ENCODE assay signal across 8 mouse cellular contexts in the genomic region with DNA sequence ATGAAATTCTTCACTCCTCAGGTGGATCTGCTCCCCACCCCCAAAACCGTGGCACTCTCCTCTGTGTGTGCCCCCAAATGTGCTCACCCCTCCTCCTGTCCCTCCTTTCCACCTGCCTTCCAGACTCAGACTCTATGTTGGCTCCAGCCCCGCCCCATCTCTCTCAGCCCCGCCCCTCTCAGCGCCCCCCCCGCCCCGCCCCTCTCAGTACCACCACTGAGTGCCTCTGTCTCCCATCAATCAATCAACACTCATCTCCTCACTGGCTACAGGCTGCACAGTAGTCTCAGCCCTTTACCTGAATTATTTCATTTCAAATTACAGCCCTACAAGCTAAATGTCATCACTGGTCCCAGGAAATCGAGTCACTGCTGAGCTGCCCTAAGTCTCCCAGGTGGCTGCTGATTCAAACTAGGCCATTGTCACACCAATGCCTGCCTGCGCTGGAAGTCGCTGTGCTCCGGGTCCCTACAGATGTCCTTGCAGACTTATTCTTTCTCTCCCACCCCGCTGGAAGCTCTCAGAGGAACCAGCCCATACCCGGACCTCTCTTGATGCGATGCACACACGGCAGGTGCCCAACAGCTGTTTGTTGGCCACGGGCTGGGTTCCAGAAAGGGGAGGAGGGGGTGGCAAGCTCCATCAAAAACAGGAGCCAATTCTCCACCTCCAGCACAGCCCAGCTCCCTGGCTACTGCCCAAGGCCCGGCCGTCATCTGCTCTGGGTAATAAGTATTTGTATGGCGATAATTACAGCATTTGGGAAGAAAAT. TPM values are rescaled to one million over a fixed set of nuclear protein-coding genes. Genes with fewer than 3 reads are reported as not detected.
A peak's percentile ranks its signal among the peaks of the same experiment; 100 is the strongest.
DNase-seq lines count a peak whose midpoint lies in the region; ATAC-seq lines count a peak whose summit lies in the region.

No protein-coding gene starts in this region.

- H3K36me3 ChIP-seq in kidney, embryonic 14.5 days (ENCODE audit: control insufficient read depth, insufficient read depth, low read length) = no peaks in the 10 kb centered on the region
- no peaks in the 10 kb centered on the region for H3K36me3 ChIP-seq in forebrain, embryonic 11.5 days (ENCODE audit: control insufficient read depth, insufficient read depth, low read length)
- 0 out of 2 replicates have a peak, but pooled peaks cover 2% of the 10 kb centered on the region for H3K36me3 ChIP-seq in midbrain, embryonic 10.5 days

- H3K9ac ChIP-seq in kidney, embryonic 14.5 days (ENCODE audit: low read depth, low read length) = no peak overlapping the region
- no peak overlapping the region; the same call in 1 of the 2 replicates for H3K9ac ChIP-seq in forebrain, embryonic 11.5 days (ENCODE audit: low read length)

- no peak overlapping the region for H3K27ac ChIP-seq in kidney, embryonic 14.5 days (ENCODE audit: low read depth, low read length)
- 0 out of 2 replicates have a peak overlapping the region, but pooled peaks have one; percentile 25 for H3K27ac ChIP-seq in forebrain, embryonic 11.5 days (ENCODE audit: low read depth, low read length)
- peak overlapping the region; percentile 9; the same call in 1 of the 2 replicates for H3K27ac ChIP-seq in midbrain, embryonic 10.5 days (replicated peaks)

- H3K27me3 ChIP-seq in kidney, embryonic 14.5 days (ENCODE audit: control insufficient read depth, insufficient read depth, low read length) = peaks cover 27% of the 10 kb centered on the region
- peaks cover 59% of the 10 kb centered on the region for H3K27me3 ChIP-seq in forebrain, embryonic 11.5 days (ENCODE audit: control insufficient read depth, insufficient read depth, low read length)
- peaks cover 100% of the 10 kb centered on the region for H3K27me3 ChIP-seq in midbrain, embryonic 10.5 days (ENCODE audit: low read depth, poor library complexity, severe bottlenecking)

- peaks cover 6% of the 10 kb centered on the region for H3K4me1 ChIP-seq in kidney, embryonic 14.5 days (ENCODE audit: control insufficient read depth, insufficient read depth, low read length)
- H3K4me1 ChIP-seq in forebrain, embryonic 11.5 days (replicated peaks; ENCODE audit: control insufficient read depth, insufficient read depth, low read length) = peaks cover 21% of the 10 kb centered on the region
- H3K4me1 ChIP-seq in midbrain, embryonic 10.5 days = peaks cover 82% of the 10 kb centered on the region

- H3K4me2 ChIP-seq in kidney, embryonic 14.5 days (replicated peaks; ENCODE audit: low read depth, low read length) = peak overlapping the region; percentile 11; the same call in 1 of the 2 replicates
- peak overlapping the region; percentile 35; the same call in 1 of the 2 replicates for H3K4me2 ChIP-seq in forebrain, embryonic 11.5 days (ENCODE audit: low read depth, low read length, severe bottlenecking)

- 7% methylated on average over 15 of the region's 18 CpGs for WGBS in kidney, embryonic 14.5 days
- 1% methylated on average over 18 of the region's 18 CpGs for WGBS in forebrain, embryonic 11.5 days
- 2% methylated on average over 18 of the region's 18 CpGs for WGBS in midbrain, embryonic 10.5 days

- no peak overlapping the region for H3K4me3 ChIP-seq in kidney, embryonic 14.5 days (ENCODE audit: low read length)
- no peak overlapping the region for H3K4me3 ChIP-seq in forebrain, embryonic 11.5 days (ENCODE audit: low read depth, low read length)
- peak overlapping the region; percentile 39 for H3K4me3 ChIP-seq in midbrain, embryonic 10.5 days

- DNase-seq in kidney, adult 9 months = no peak
- peak; percentile 80 for DNase-seq in forebrain, embryonic 11.5 days (ENCODE audit: low spot score)
- DNase-seq in layer of hippocampus, adult 8-10 months (ENCODE audit: low spot score in 2 of 2) = peak; percentile 78 to 87
- no peak for DNase-seq in midbrain, embryonic 10.5 days (ENCODE audit: low spot score)
- DNase-seq in urinary bladder, adult 18-20 months (ENCODE audit: low spot score in 2 of 2) = no peak
- DNase-seq in lung, adult 18-20 months = no peak
- no peak for DNase-seq in gastrocnemius, adult 18-20 months (ENCODE audit: low spot score)

- H3K9me3 ChIP-seq in kidney, embryonic 14.5 days (ENCODE audit: control insufficient read depth, low read length) = no peaks in the 10 kb centered on the region
- no peaks in the 10 kb centered on the region for H3K9me3 ChIP-seq in forebrain, embryonic 11.5 days (ENCODE audit: control insufficient read depth, low read length)
- no peaks in the 10 kb centered on the region for H3K9me3 ChIP-seq in midbrain, embryonic 10.5 days (replicated peaks)

- ATAC-seq in kidney, embryonic 14.5 days (ENCODE audit: low FRiP score, low TSS enrichment) = no peak
- ATAC-seq in forebrain, embryonic 11.5 days (replicated peaks; ENCODE audit: low FRiP score) = peak; percentile 81

RNA-seq across cellular contexts. Expression of a gene that starts 5.6 kb away (rescaled TPM):
- 4.7 and 6.0 TPM in 2 replicates for polyA plus RNA-seq in kidney, embryonic 14.5 days (2014; fragmentation: Nextera tagmentation; extraction: Ambion mirVana)
- 4.6 and 5.6 TPM in 2 replicates for polyA plus RNA-seq in forebrain, embryonic 11.5 days (2014; fragmentation: Nextera tagmentation; extraction: Ambion mirVana)
- total RNA-seq in layer of hippocampus, adult 8-10 months (2022) = 100 to 1,000 TPM; 184 to 232 (median 208) TPM
- polyA plus RNA-seq in midbrain, embryonic 10.5 days (2016; fragmentation: Nextera tagmentation; extraction: Ambion mirVana) = 12.8 and 13.4 TPM in 2 replicates
- total RNA-seq in gastrocnemius, adult 18-20 months (2021) = 1 to 10 TPM in 1 of 2 experiments, under 1 TPM in 1; 0.50 to 1.2 TPM

Comparison
In these comparisons a context has a peak if more than half of its experiments do, and no peak if none do; other contexts are left out.
1. DNase-seq: peak in forebrain, embryonic 11.5 days (single experiment) and layer of hippocampus, adult 8-10 months (2 of 2); none in kidney, adult 9 months (single experiment), midbrain, embryonic 10.5 days (single experiment), urinary bladder, adult 18-20 months (0 of 2), lung, adult 18-20 months (0 of 2) and gastrocnemius, adult 18-20 months (single experiment).